Mouse (Mus musculus): Measurements from ENCODE around the gene Tle6. TPM values are rescaled to one million over a fixed set of nuclear protein-coding genes. Genes with fewer than 3 reads are reported as not detected.

Gene Tle6
- 1 to 10 TPM; 5.0 to 7.3 (median 5.9) TPM for total RNA-seq (2022)

GRCm38 (mm10) chr10:81600738-81601203 is at the start of gene Tle6:
Tle6 (minus strand) TSS chr10:81601073.
- DNase-seq (ENCODE audit: low spot score in 2 of 2) = peak; percentile 94

- peak; percentile 84 to 88 for DNase-seq (ENCODE audit: low spot score in 2 of 2)
Observed at GRCm38 (mm10) chr10:81648803-81649775, 48.2 kb upstream of the Tle6 start, which contains the start of gene Gm10778. Gm10778 (plus strand) TSS chr10:81649059.

- peak in 1 of 2 experiments; percentile 9 for DNase-seq (ENCODE audit: low spot score in 2 of 2)
Observed at GRCm38 (mm10) chr10:81646015-81646555, 45.2 kb upstream of the Tle6 start.

- DNase-seq (ENCODE audit: low spot score in 2 of 2) = no peak
Observed at GRCm38 (mm10) chr10:81645391-81645790, 44.5 kb upstream of the Tle6 start.

GRCm38 (mm10) chr10:81644716-81645115 is 43.8 kb upstream of the Tle6 start:
- DNase-seq (ENCODE audit: low spot score in 2 of 2) = peak; percentile 3 to 15

- DNase-seq (ENCODE audit: low spot score in 2 of 2) = peak; percentile 2 to 10
Observed at GRCm38 (mm10) chr10:81644162-81644561, 43.3 kb upstream of the Tle6 start.

- DNase-seq (ENCODE audit: low spot score in 2 of 2) = peak; percentile 92 to 95
Observed at GRCm38 (mm10) chr10:81643449-81644055, 42.7 kb upstream of the Tle6 start.

- peak in 1 of 2 experiments; percentile 40 for DNase-seq (ENCODE audit: low spot score in 2 of 2)
Observed at GRCm38 (mm10) chr10:81642648-81643448, 42.0 kb upstream of the Tle6 start.

GRCm38 (mm10) chr10:81641978-81642647 is 41.2 kb upstream of the Tle6 start:
- DNase-seq (ENCODE audit: low spot score in 2 of 2) = peak in 1 of 2 experiments; percentile 32

- peak in 1 of 2 experiments; percentile 4 for DNase-seq (ENCODE audit: low spot score in 2 of 2)
Observed at GRCm38 (mm10) chr10:81641566-81641965, 40.7 kb upstream of the Tle6 start.

GRCm38 (mm10) chr10:81640825-81641224 is 40.0 kb upstream of the Tle6 start:
- peak in 1 of 2 experiments; percentile 20 for DNase-seq (ENCODE audit: low spot score in 2 of 2)

GRCm38 (mm10) chr10:81638101-81638500 is 37.2 kb upstream of the Tle6 start:
- DNase-seq (ENCODE audit: low spot score in 2 of 2) = no peak

GRCm38 (mm10) chr10:81636338-81636737 is 35.5 kb upstream of the Tle6 start:
- no peak for DNase-seq (ENCODE audit: low spot score in 2 of 2)

- DNase-seq (ENCODE audit: low spot score in 2 of 2) = peak; percentile 79 to 80
Observed at GRCm38 (mm10) chr10:81633253-81634099, 32.6 kb upstream of the Tle6 start.

- DNase-seq (ENCODE audit: low spot score in 2 of 2) = no peak
Observed at GRCm38 (mm10) chr10:81628390-81628789, 27.5 kb upstream of the Tle6 start, which contains the start of gene Ankrd24. Ankrd24 (plus strand) TSS chr10:81628540.

GRCm38 (mm10) chr10:81627836-81628220 is 27.0 kb upstream of the Tle6 start:
- DNase-seq (ENCODE audit: low spot score in 2 of 2) = no peak

- peak; percentile 94 for DNase-seq (ENCODE audit: low spot score in 2 of 2)
Observed at GRCm38 (mm10) chr10:81626994-81627835, 26.3 kb upstream of the Tle6 start, which contains the start of gene Sirt6. Sirt6 (minus strand) TSS chr10:81627797.
